Mouse (Mus musculus): ENCODE measurements at regions not wholly inside any gene's neighbourhood (a gene's known extent, or its start where the extent isn't known, plus 50 kb on each side); places are given as distances from the start of the nearest gene placed in this dataset.
"Not testable (repeated sequence)": the region's sequence is repeated elsewhere in the genome, so short reads cannot be mapped to it uniquely, and the experiment has no call there.

DNA sequence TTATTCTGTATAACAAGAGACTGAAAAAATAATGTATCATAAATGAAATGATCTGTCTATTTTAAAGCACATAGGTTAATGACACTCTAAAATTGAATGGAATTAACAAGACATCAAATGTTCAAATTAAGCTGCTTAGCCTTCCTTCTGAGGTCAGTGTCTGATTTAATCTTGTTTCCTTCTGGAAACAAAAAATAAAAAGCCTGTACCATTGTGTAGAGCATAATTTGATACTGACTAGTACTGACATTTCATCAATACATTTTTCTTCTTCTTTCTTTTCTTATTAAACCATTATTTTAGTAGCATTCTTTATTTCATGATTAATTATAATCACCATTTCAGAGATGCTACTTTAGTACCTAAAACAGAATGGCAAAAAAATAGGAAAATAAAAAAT is 1862.9 kb upstream of the G6pd2 start:
- Histone ChIP-seq H3K79me2 (replicated peaks; ENCODE audit: control insufficient read depth, insufficient read depth, low read length) (no peaks in the 10 kb centered on the region), H3K36me3 (ENCODE audit: control insufficient read depth, insufficient read depth, low read length) (no peaks in the 10 kb centered on the region), H3K4me3 (no peak overlapping the region), H3K27me3 (ENCODE audit: control insufficient read depth, insufficient read depth, low read length) (no peaks in the 10 kb centered on the region), H3K4me1 (ENCODE audit: control insufficient read depth, insufficient read depth, low read length) (no peaks in the 10 kb centered on the region), H3K9ac (ENCODE audit: low read depth, low read length) (no peak overlapping the region), H3K27ac (no peak overlapping the region)
- no peak for DNase-seq
- intact Hi-C loops (cut with DNase I) = no loop called here
- TF ChIP-seq POLR2A (IDR thresholded peaks at IDR 0.05; ENCODE audit: insufficient read depth, low read depth, low read length) (no peak), CTCF (IDR thresholded peaks at IDR 0.05) (no peak), EP300 (IDR thresholded peaks at IDR 0.05; ENCODE audit: insufficient read depth, low read depth, low read length) (no peak)

GRCm38 (mm10) chr5:59947831-59948568 is 1860.6 kb upstream of the G6pd2 start:
- H3K4me3 ChIP-seq = no peak overlapping the region
- H3K36me3 ChIP-seq (ENCODE audit: control insufficient read depth, insufficient read depth, low read length) = no peaks in the 10 kb centered on the region
- H3K27me3 ChIP-seq (ENCODE audit: control insufficient read depth, insufficient read depth, low read length) = no peaks in the 10 kb centered on the region
- no peak for DNase-seq
- TF ChIP-seq POLR2A (IDR thresholded peaks at IDR 0.05; ENCODE audit: insufficient read depth, low read depth, low read length) = no peak
- no peak for TF ChIP-seq CTCF (IDR thresholded peaks at IDR 0.05)
- no peak for TF ChIP-seq EP300 (IDR thresholded peaks at IDR 0.05; ENCODE audit: insufficient read depth, low read depth, low read length)
- H3K27ac ChIP-seq = no peak overlapping the region
- no peaks in the 10 kb centered on the region for H3K4me1 ChIP-seq (ENCODE audit: control insufficient read depth, insufficient read depth, low read length)
- intact Hi-C loops (cut with DNase I) = no loop called here
- 78% methylated on average over 4 of the region's 4 CpGs for WGBS
- H3K79me2 ChIP-seq (replicated peaks; ENCODE audit: control insufficient read depth, insufficient read depth, low read length) = no peaks in the 10 kb centered on the region
- H3K9ac ChIP-seq (ENCODE audit: low read depth, low read length) = no peak overlapping the region

GRCm38 (mm10) chr5:59956240-59956639 is 1852.4 kb upstream of the G6pd2 start:
- H3K9ac ChIP-seq (ENCODE audit: low read depth, low read length); intact Hi-C loops (cut with DNase I); H3K4me3 ChIP-seq; DNase-seq; H3K27me3 ChIP-seq (ENCODE audit: control insufficient read depth, insufficient read depth, low read length); H3K27ac ChIP-seq; H3K4me1 ChIP-seq (ENCODE audit: control insufficient read depth, insufficient read depth, low read length); H3K79me2 ChIP-seq (replicated peaks; ENCODE audit: control insufficient read depth, insufficient read depth, low read length); H3K36me3 ChIP-seq (ENCODE audit: control insufficient read depth, insufficient read depth, low read length): not testable (repeated sequence)
- WGBS = 88% methylated on average over 7 of the region's 7 CpGs

DNA sequence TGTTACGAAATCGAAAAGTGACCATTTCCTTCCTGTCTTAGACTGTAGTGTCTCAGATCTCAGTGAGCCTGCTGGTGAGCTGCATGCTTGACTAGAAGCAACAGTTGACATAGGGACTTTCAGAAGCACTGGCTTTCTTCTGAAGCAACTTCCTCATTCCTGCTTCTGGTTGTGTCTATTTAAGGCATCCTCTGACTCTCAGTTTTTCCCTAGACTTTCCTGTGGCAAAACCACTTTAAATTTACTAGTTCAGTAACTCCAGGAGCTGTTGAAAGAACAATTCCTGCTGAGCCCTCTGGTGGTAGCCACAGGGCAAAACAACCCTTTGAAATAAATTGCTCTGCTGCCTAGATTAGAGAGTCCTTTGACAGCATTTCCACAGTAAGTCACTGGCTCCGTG is 1811.9 kb upstream of the G6pd2 start:
- intact Hi-C loops (cut with DNase I) = no loop called here

DNA sequence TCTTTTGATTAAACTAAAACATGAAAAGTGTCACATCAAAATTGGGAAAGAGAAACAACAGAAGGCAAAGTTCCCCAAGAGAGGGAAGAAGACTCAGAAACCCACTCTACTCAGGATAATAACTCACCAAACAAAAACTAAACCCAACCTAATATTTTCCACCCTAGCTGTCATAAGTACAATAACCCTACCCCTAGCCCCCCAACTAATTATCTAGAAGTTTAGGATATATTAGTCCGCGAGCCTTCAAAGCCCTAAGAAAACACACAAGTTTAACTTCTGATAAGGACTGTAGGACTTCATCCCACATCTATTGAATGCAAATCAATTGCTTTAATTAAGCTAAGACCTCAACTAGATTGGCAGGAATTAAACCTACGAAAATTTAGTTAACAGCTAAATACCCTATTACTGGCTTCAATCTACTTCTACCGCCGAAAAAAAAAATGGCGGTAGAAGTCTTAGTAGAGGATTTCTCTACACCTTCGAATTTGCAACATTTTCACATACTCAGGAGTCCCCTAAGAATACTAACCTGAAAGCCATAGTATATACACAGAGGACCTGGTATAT is 1765.9 kb upstream of the G6pd2 start:
- H3K9ac ChIP-seq (ENCODE audit: low read depth, low read length); intact Hi-C loops (cut with DNase I); H3K27ac ChIP-seq; H3K36me3 ChIP-seq (ENCODE audit: control insufficient read depth, insufficient read depth, low read length); DNase-seq; H3K79me2 ChIP-seq (replicated peaks; ENCODE audit: control insufficient read depth, insufficient read depth, low read length); H3K27me3 ChIP-seq (ENCODE audit: control insufficient read depth, insufficient read depth, low read length); H3K4me1 ChIP-seq (ENCODE audit: control insufficient read depth, insufficient read depth, low read length); H3K4me3 ChIP-seq: not testable (repeated sequence)
- 88% methylated on average over 6 of the region's 7 CpGs for WGBS

More for the DNA sequence above, 1811.9 kb upstream of the G6pd2 start:
- Histone ChIP-seq H3K9ac (ENCODE audit: low read depth, low read length) (no peak overlapping the region), H3K36me3 (ENCODE audit: control insufficient read depth, insufficient read depth, low read length) (no peaks in the 10 kb centered on the region), H3K27me3 (ENCODE audit: control insufficient read depth, insufficient read depth, low read length) (no peaks in the 10 kb centered on the region), H3K4me1 (ENCODE audit: control insufficient read depth, insufficient read depth, low read length) (no peaks in the 10 kb centered on the region), H3K4me3 (no peak overlapping the region), H3K79me2 (replicated peaks; ENCODE audit: control insufficient read depth, insufficient read depth, low read length) (no peaks in the 10 kb centered on the region), H3K27ac (no peak overlapping the region)
- TF ChIP-seq POLR2A (IDR thresholded peaks at IDR 0.05; ENCODE audit: insufficient read depth, low read depth, low read length) (no peak), CTCF (IDR thresholded peaks at IDR 0.05) (peak; percentile 50), EP300 (IDR thresholded peaks at IDR 0.05; ENCODE audit: insufficient read depth, low read depth, low read length) (no peak)
- 35% methylated on average over 3 of the region's 3 CpGs for WGBS
- no peak for DNase-seq

- H3K79me2 ChIP-seq (replicated peaks; ENCODE audit: control insufficient read depth, insufficient read depth, low read length) = no peaks in the 10 kb centered on the region
- no peaks in the 10 kb centered on the region for H3K27me3 ChIP-seq (ENCODE audit: control insufficient read depth, insufficient read depth, low read length)
- no peak for TF ChIP-seq EP300 (IDR thresholded peaks at IDR 0.05; ENCODE audit: insufficient read depth, low read depth, low read length)
- no peak for TF ChIP-seq POLR2A (IDR thresholded peaks at IDR 0.05; ENCODE audit: insufficient read depth, low read depth, low read length)
- no peak for TF ChIP-seq CTCF (IDR thresholded peaks at IDR 0.05)
- no peak for DNase-seq
- no peak overlapping the region for H3K9ac ChIP-seq (ENCODE audit: low read depth, low read length)
- no peaks in the 10 kb centered on the region for H3K36me3 ChIP-seq (ENCODE audit: control insufficient read depth, insufficient read depth, low read length)
- intact Hi-C loops (cut with DNase I) = no loop called here
- H3K4me3 ChIP-seq = no peak overlapping the region
- H3K27ac ChIP-seq = no peak overlapping the region
- WGBS = 72% methylated on average over 3 of the region's 3 CpGs
- H3K4me1 ChIP-seq (ENCODE audit: control insufficient read depth, insufficient read depth, low read length) = no peaks in the 10 kb centered on the region
Measured at GRCm38 (mm10) chr5:60049053-60049452, 1759.6 kb upstream of the G6pd2 start.

All from heart, adult 2 months (tissue).